Mouse (Mus musculus): ENCODE data around the gene Metap1. TPM values are rescaled to one million over a fixed set of nuclear protein-coding genes. Genes with fewer than 3 reads are reported as not detected.
A peak's percentile ranks its signal among the peaks of the same experiment; 100 is the strongest.

Metap1 gene
- polyA plus RNA-seq, 1 experiment from 2014 or later, result 64.6 TPM

DNA sequence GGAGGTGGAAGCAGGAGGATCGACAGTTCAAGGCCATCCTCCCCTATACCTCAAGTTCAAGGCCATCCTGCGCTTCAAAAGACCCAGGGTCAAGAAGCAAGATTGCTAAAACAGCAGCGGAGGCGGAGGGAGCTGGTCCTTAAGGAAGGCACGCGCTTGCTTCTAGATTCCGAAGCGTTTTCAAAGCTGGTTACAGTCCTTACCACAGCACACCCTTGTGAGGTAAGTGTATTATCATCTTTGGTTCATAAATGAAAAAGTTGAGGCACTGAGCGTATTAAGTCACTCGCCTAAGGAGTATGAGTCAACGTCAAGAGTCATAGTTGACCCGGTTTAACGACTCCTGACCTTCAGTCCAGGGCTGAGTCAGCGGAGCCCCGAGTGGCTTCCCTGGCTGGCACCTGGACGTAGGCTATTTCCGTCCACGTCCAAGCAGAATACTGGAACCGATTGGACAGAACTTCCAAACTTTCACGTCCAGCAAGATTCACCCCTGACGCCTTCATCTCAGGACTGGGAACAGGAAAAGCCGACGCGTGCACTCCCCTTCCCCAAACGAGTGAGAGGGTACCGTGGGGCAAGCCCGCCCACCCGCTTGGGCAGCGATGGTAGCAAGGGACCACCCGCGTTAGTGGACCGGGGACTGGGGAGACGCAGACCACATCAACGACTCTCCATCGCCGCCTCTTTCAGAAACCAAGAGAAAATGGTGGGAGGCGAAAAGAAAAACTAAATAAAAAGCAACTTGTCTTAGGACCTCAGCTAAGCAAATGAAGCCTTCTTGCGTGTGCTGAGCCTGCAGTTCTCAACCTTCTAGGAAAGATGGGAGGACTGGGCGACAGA lies 37.0 kb upstream of the Metap1 start, which contains the start of gene Eif4e:
Gene Eif4e (plus strand): TSS at position 107 of the 843 bp plus-strand sequence.
- peak within 1 kb of the TSS; percentile 59 for H3K4me2 ChIP-seq (replicated peaks; ENCODE audit: low read depth, low read length)
- no peaks in the 10 kb centered on the region for H3K36me3 ChIP-seq (ENCODE audit: control insufficient read depth, insufficient read depth, low read length)
- H3K9me3 ChIP-seq (ENCODE audit: control insufficient read depth, low read length), result no peaks in the 10 kb centered on the region
- no peaks in the 10 kb centered on the region for H3K4me1 ChIP-seq (replicated peaks; ENCODE audit: control insufficient read depth, insufficient read depth, low read length)
- DNase-seq (ENCODE audit: low spot score) (no peak), ATAC-seq (ENCODE audit: low FRiP score) (peak; percentile 37)
- WGBS, result under 1% methylated on average over 39 of the region's 39 CpGs
- peak within 1 kb of the TSS; percentile 55; the same call in 1 of the 2 replicates for H3K27ac ChIP-seq (ENCODE audit: low read depth, low read length)
- peak within 1 kb of the TSS; percentile 98 for H3K4me3 ChIP-seq (ENCODE audit: low read depth, low read length)
- no peaks in the 10 kb centered on the region for H3K27me3 ChIP-seq (ENCODE audit: control insufficient read depth, insufficient read depth, low read length)
- peak within 1 kb of the TSS; percentile 50; the same call in 1 of the 2 replicates for H3K9ac ChIP-seq (ENCODE audit: low read depth, low read length)

DNA sequence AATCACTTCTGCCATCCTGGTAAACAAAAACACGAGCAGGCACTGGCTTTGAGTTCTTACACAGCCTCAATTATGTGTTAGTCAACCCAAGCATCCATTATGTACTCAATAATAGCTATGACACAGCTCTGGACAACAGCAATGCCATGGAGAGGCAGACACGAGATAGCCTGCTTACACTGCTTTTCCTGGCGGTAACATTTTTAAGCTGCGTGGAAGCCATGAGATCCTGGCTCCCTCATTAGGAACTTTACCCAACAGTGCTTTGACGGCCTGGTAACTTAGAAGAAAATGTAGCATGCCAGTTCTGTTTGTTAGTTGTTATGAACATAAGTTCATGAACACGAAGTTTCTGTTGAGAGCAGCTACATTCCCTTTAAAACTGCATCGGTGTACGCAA lies 36.2 kb upstream of the Metap1 start:
- Histone ChIP-seq H3K9me3 (ENCODE audit: control insufficient read depth, low read length) (no peaks in the 10 kb centered on the region), H3K4me3 (ENCODE audit: low read depth, low read length) (no peak overlapping the region), H3K4me2 (replicated peaks; ENCODE audit: low read depth, low read length) (no peak overlapping the region), H3K27me3 (ENCODE audit: control insufficient read depth, insufficient read depth, low read length) (no peaks in the 10 kb centered on the region), H3K4me1 (replicated peaks; ENCODE audit: control insufficient read depth, insufficient read depth, low read length) (no peaks in the 10 kb centered on the region), H3K36me3 (ENCODE audit: control insufficient read depth, insufficient read depth, low read length) (no peaks in the 10 kb centered on the region), H3K9ac (ENCODE audit: low read depth, low read length) (no peak overlapping the region), H3K27ac (ENCODE audit: low read depth, low read length) (no peak overlapping the region)
- 55% methylated on average over 8 of the region's 8 CpGs for WGBS
- DNase-seq (ENCODE audit: low spot score) (no peak), ATAC-seq (ENCODE audit: low FRiP score) (no peak)

- Histone ChIP-seq H3K4me2 (replicated peaks; ENCODE audit: low read depth, low read length) (no peak overlapping the region), H3K9ac (ENCODE audit: low read depth, low read length) (no peak overlapping the region), H3K27ac (ENCODE audit: low read depth, low read length) (no peak overlapping the region), H3K27me3 (ENCODE audit: control insufficient read depth, insufficient read depth, low read length) (no peaks in the 10 kb centered on the region), H3K9me3 (ENCODE audit: control insufficient read depth, low read length) (no peaks in the 10 kb centered on the region), H3K4me3 (ENCODE audit: low read depth, low read length) (no peak overlapping the region), H3K36me3 (ENCODE audit: control insufficient read depth, insufficient read depth, low read length) (no peaks in the 10 kb centered on the region), H3K4me1 (replicated peaks; ENCODE audit: control insufficient read depth, insufficient read depth, low read length) (no peaks in the 10 kb centered on the region)
- no peak for DNase-seq (ENCODE audit: low spot score)
- 97% methylated on average over 4 of the region's 4 CpGs for WGBS
- ATAC-seq (ENCODE audit: low FRiP score), result no peak
Measured at GRCm38 (mm10) chr3:138523956-138524355, 34.6 kb upstream of the Metap1 start.

DNA sequence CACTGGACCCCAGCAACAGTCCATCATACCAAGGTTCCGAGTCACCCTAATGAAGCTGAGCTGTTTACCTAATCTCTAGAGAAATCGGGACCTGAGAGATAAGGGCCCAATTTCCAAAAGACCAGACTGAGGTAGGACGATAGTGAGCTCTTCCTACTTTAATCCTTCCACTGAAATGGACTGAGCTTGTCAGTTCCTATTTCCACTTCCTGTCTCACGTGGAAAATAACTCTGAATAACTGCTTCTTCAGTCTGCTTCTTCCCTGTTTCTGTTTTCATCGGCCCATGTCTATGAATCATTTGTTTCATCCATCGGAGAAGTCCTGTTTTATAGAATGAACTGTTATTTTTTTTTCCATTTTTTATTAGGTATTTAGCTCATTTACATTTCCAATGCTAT lies 29.9 kb upstream of the Metap1 start:
- ATAC-seq (ENCODE audit: low FRiP score) (no peak), DNase-seq (ENCODE audit: low spot score) (no peak)
- no peak overlapping the region for H3K9ac ChIP-seq (ENCODE audit: low read depth, low read length)
- H3K36me3 ChIP-seq (ENCODE audit: control insufficient read depth, insufficient read depth, low read length), result no peaks in the 10 kb centered on the region
- H3K4me3 ChIP-seq (ENCODE audit: low read depth, low read length), result no peak overlapping the region
- WGBS, result 88% methylated on average over 6 of the region's 6 CpGs
- H3K27me3 ChIP-seq (ENCODE audit: control insufficient read depth, insufficient read depth, low read length), result no peaks in the 10 kb centered on the region
- peaks cover 3% of the 10 kb centered on the region; the same call in 1 of the 2 replicates for H3K4me1 ChIP-seq (replicated peaks; ENCODE audit: control insufficient read depth, insufficient read depth, low read length)
- H3K9me3 ChIP-seq (ENCODE audit: control insufficient read depth, low read length), result no peaks in the 10 kb centered on the region
- H3K27ac ChIP-seq (ENCODE audit: low read depth, low read length), result no peak overlapping the region
- H3K4me2 ChIP-seq (replicated peaks; ENCODE audit: low read depth, low read length), result no peak overlapping the region

GRCm38 (mm10) chr3:138517881-138518280 lies 28.6 kb upstream of the Metap1 start:
- Histone ChIP-seq H3K9ac (ENCODE audit: low read depth, low read length) (no peak overlapping the region), H3K4me2 (replicated peaks; ENCODE audit: low read depth, low read length) (no peak overlapping the region), H3K27me3 (ENCODE audit: control insufficient read depth, insufficient read depth, low read length) (no peaks in the 10 kb centered on the region), H3K36me3 (ENCODE audit: control insufficient read depth, insufficient read depth, low read length) (no peaks in the 10 kb centered on the region), H3K27ac (ENCODE audit: low read depth, low read length) (no peak overlapping the region), H3K9me3 (ENCODE audit: control insufficient read depth, low read length) (no peaks in the 10 kb centered on the region), H3K4me1 (replicated peaks; ENCODE audit: control insufficient read depth, insufficient read depth, low read length) (peaks cover 3% of the 10 kb centered on the region; the same call in 1 of the 2 replicates), H3K4me3 (ENCODE audit: low read depth, low read length) (no peak overlapping the region)
- no peak for DNase-seq (ENCODE audit: low spot score)
- WGBS, result 65% methylated on average over 3 of the region's 3 CpGs
- ATAC-seq (ENCODE audit: low FRiP score), result no peak

GRCm38 (mm10) chr3:138515656-138516370 lies 26.5 kb upstream of the Metap1 start:
- Histone ChIP-seq H3K4me2 (replicated peaks; ENCODE audit: low read depth, low read length) (no peak overlapping the region), H3K27ac (ENCODE audit: low read depth, low read length) (peak overlapping the region; percentile 27; the same call in 1 of the 2 replicates), H3K36me3 (ENCODE audit: control insufficient read depth, insufficient read depth, low read length) (no peaks in the 10 kb centered on the region), H3K9ac (ENCODE audit: low read depth, low read length) (no peak overlapping the region), H3K4me1 (replicated peaks; ENCODE audit: control insufficient read depth, insufficient read depth, low read length) (peaks cover 3% of the 10 kb centered on the region; the same call in 1 of the 2 replicates), H3K4me3 (ENCODE audit: low read depth, low read length) (no peak overlapping the region), H3K9me3 (ENCODE audit: control insufficient read depth, low read length) (no peaks in the 10 kb centered on the region), H3K27me3 (ENCODE audit: control insufficient read depth, insufficient read depth, low read length) (no peaks in the 10 kb centered on the region)
- peak; percentile 47 for DNase-seq (ENCODE audit: low spot score)
- ATAC-seq (ENCODE audit: low FRiP score), result peak; percentile 81
- WGBS, result 35% methylated on average over 10 of the region's 10 CpGs

GRCm38 (mm10) chr3:138514749-138515148 lies 25.4 kb upstream of the Metap1 start:
- ATAC-seq (ENCODE audit: low FRiP score), result no peak
- Histone ChIP-seq H3K9ac (ENCODE audit: low read depth, low read length) (no peak overlapping the region), H3K27me3 (ENCODE audit: control insufficient read depth, insufficient read depth, low read length) (no peaks in the 10 kb centered on the region), H3K4me2 (replicated peaks; ENCODE audit: low read depth, low read length) (no peak overlapping the region), H3K4me3 (ENCODE audit: low read depth, low read length) (no peak overlapping the region), H3K36me3 (ENCODE audit: control insufficient read depth, insufficient read depth, low read length) (no peaks in the 10 kb centered on the region), H3K4me1 (replicated peaks; ENCODE audit: control insufficient read depth, insufficient read depth, low read length) (peaks cover 3% of the 10 kb centered on the region; the same call in 1 of the 2 replicates), H3K27ac (ENCODE audit: low read depth, low read length) (no peak overlapping the region), H3K9me3 (ENCODE audit: control insufficient read depth, low read length) (no peaks in the 10 kb centered on the region)
- no peak for DNase-seq (ENCODE audit: low spot score)
- WGBS, result 44% methylated on average over 3 of the region's 3 CpGs

DNA sequence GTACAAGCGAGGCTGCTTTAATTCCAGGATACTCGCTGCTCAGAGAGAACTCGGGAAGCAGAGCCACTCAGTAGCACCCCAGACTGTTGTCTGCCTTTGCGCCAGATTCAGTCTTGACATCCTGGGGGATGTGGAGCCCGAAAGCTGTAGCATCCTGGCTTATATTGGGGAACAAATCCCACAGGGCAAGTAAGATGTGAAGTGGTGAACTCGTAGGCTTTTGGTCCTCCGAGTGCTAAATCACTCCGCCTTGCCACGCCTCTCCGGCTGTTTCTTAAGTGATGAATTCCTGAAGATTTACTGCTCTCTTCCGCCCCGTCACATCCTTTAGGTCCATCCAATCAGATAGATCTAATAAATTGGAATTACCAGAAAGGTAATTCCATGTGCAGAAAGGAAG lies 23.9 kb upstream of the Metap1 start:
- Histone ChIP-seq H3K4me1 (replicated peaks; ENCODE audit: control insufficient read depth, insufficient read depth, low read length) (peaks cover 3% of the 10 kb centered on the region; the same call in 1 of the 2 replicates), H3K4me3 (ENCODE audit: low read depth, low read length) (no peak overlapping the region), H3K9me3 (ENCODE audit: control insufficient read depth, low read length) (no peaks in the 10 kb centered on the region), H3K27me3 (ENCODE audit: control insufficient read depth, insufficient read depth, low read length) (no peaks in the 10 kb centered on the region), H3K9ac (ENCODE audit: low read depth, low read length) (no peak overlapping the region), H3K4me2 (replicated peaks; ENCODE audit: low read depth, low read length) (peak overlapping the region; percentile 20; the same call in 1 of the 2 replicates), H3K27ac (ENCODE audit: low read depth, low read length) (no peak overlapping the region), H3K36me3 (ENCODE audit: control insufficient read depth, insufficient read depth, low read length) (no peaks in the 10 kb centered on the region)
- WGBS, result 52% methylated on average over 12 of the region's 12 CpGs
- ATAC-seq (ENCODE audit: low FRiP score) (no peak), DNase-seq (ENCODE audit: low spot score) (no peak)
